Mouse (Mus musculus) liver, embryonic 14.5 days (tissue): Measurements from ENCODE around the gene Nap1l4. TPM values are rescaled to one million over a fixed set of nuclear protein-coding genes. Genes with fewer than 3 reads are reported as not detected.
A peak's percentile ranks its signal among the peaks of the same experiment; 100 is the strongest.

Experiments
- ATAC-seq: fragments of 200-750 bp; cut with Nextera tagmentation; 2 replicates; pipeline ENCODE4 v1.8.0; 2017; ENCODE audit warnings: moderate number of reproducible peaks, mild to moderate bottlenecking, moderate library complexity; ENCODE audit not compliant: insufficient read depth
- DNase-seq, 3 experiments: peaks; one replicate each; pipeline ENCODE4 v3.0.0-alpha.2; 2012 to 2013; ENCODE audit warnings: low read depth in 3 of 3, low spot score in 3 of 3
- H3K27ac ChIP-seq: fragments of 300-500 bp; sonication (generic); 2 replicates; pipeline ENCODE4 v1.5.1; 2014; ENCODE audit warnings: moderate library complexity, mild to moderate bottlenecking, control low read depth, inconsistent platforms
- H3K27me3 ChIP-seq: fragments of 300-500 bp; sonication (generic); 2 replicates; pipeline ENCODE4 v1.6.1; 2014; ENCODE audit warnings: mild to moderate bottlenecking, low read length, moderate library complexity; ENCODE audit not compliant: control insufficient read depth, insufficient read depth
- H3K36me3 ChIP-seq: fragments of 300-500 bp; sonication (generic); replicated peaks from 2 replicates; pipeline ENCODE4 v1.6.1; 2014; ENCODE audit warnings: low read depth; ENCODE audit not compliant: control insufficient read depth, insufficient read depth
- H3K4me1 ChIP-seq, 2 experiments: fragments of 200-500 bp in 1 of 2; fragments of 300-500 bp in 1 of 2; sonication (generic) in 1 of 2; replicated peaks; 2 replicates each; pipeline ENCODE4 v1.6.1; 2012 to 2014; ENCODE audit warnings: antibody characterized with exemption in 1 of 2, inconsistent platforms in 1 of 2, low read length in 1 of 2; ENCODE audit not compliant: control insufficient read depth in 2 of 2, insufficient read depth in 2 of 2
- H3K4me2 ChIP-seq: fragments of 300-500 bp; sonication (generic); 2 replicates; pipeline ENCODE4 v1.6.1; 2014; ENCODE audit warnings: low read depth, mild to moderate bottlenecking, control low read depth, moderate library complexity
- H3K4me3 ChIP-seq, 2 experiments: fragments of 200-500 bp in 1 of 2; fragments of 300-500 bp in 1 of 2; sonication (generic) in 1 of 2; 2 replicates each; pipeline ENCODE4 v1.5.1; 2012 to 2014; ENCODE audit warnings: low read depth in 2 of 2, low read length in 2 of 2, mild to moderate bottlenecking in 2 of 2, control low read depth in 1 of 2, inconsistent platforms in 1 of 2, moderate library complexity in 1 of 2; ENCODE audit not compliant: insufficient read depth in 1 of 2
- H3K9ac ChIP-seq: fragments of 300-500 bp; sonication (generic); replicated peaks from 2 replicates; pipeline ENCODE4 v1.6.1; 2014; ENCODE audit warnings: mild to moderate bottlenecking, control low read depth, moderate library complexity
- H3K9me3 ChIP-seq: fragments of 300-500 bp; sonication (generic); 2 replicates; pipeline ENCODE4 v1.6.1; 2016; ENCODE audit warnings: low read length, mixed read lengths; ENCODE audit not compliant: control insufficient read depth
- CTCF ChIP-seq: IDR thresholded peaks from 2 replicates; pipeline ENCODE4 v1.5.1; 2016; ENCODE audit warnings: antibody characterized with exemption, low read depth, control low read depth
- EP300 ChIP-seq: IDR thresholded peaks from 2 replicates; pipeline ENCODE4 v1.6.1; 2016; ENCODE audit warnings: antibody characterized with exemption, low read depth
- WGBS: fragments of 180-500 bp; shearing (Covaris S2); extraction: QIAGEN DNeasy Blood & Tissue Kit; methylation state at CpG from one replicate; pipeline ENCODE4 v1.1.7; 2014; ENCODE audit not compliant: insufficient replicate concordance; 5-methylcytosine and 5-hydroxymethylcytosine counted together
- polyA plus RNA-seq, 2 experiments: library from polyadenylated mRNA; depleted of rRNA in 1 of 2; stranded (reverse) in 1 of 2; unstranded in 1 of 2; fragments of >200 nt; fragmentation: Nextera tagmentation in 1 of 2; extraction: Ambion mirVana in 1 of 2; gene quantifications; 2 replicates each; pipeline versions ENCODE4 v1.2.1 to v1.2.3; 2012 to 2014

The Nap1l4 gene
- polyA plus RNA-seq, 2 experiments, result 33.7 to 54.3 TPM

DNA sequence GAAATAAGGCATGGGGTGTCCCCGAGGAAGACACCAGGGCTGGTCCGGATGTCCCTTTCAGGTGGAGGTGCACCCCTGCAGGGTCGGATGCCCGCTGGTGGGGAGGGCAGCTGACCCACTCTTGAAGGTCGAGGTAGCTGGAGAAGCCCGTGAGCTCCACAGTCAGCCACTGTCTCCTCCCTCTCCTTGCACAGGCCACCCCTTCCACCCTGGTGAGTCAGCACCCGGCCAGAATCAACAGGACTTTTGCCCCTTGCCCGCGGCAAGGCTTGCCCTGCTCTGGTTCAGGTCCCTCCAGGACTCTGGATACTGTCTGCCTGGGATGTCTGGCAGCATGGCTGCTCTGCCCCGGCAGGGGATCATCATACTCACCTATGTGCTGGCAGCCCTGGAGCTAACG is 73.0 kb downstream of the Nap1l4 start:
- Histone ChIP-seq H3K4me3 (no peak overlapping the region), H3K27ac (no peak overlapping the region), H3K4me2 (no peak overlapping the region), H3K4me1 (peaks cover 0 to 3% of the 10 kb centered on the region in 2 experiments; a peak in 1 of 4 replicates), H3K36me3 (no peaks in the 10 kb centered on the region), H3K9ac (no peak overlapping the region), H3K9me3 (no peaks in the 10 kb centered on the region), H3K27me3 (no peaks in the 10 kb centered on the region)
- 47% methylated on average over 11 of the region's 11 CpGs for WGBS
- DNase-seq (no peak), ATAC-seq (no peak)
- TF ChIP-seq CTCF (no peak), EP300 (no peak)

DNA sequence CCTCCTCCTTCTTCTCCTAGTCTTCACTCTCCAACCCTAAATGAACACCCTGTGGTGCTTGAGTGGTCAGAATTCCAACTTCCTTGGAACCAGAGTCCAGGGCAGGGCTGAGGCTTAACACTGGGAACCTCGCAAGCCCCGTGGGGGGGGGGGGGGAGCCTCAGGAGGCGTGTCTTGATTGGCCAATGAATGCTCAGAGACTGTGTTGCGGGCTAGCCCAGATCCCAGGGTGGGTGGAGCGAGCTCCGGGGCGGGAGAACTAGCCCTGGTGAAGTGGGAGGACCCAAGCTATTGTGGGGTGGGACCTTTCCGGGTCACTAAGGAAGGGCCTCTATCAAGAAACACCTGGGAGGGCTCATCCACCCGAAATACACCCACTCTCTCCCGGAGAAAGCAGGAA is 74.1 kb downstream of the Nap1l4 start:
- Histone ChIP-seq H3K27me3 (no peaks in the 10 kb centered on the region), H3K4me3 (no peak overlapping the region), H3K36me3 (no peaks in the 10 kb centered on the region), H3K9me3 (no peaks in the 10 kb centered on the region), H3K9ac (no peak overlapping the region), H3K4me1 (peaks cover 0 to 3% of the 10 kb centered on the region in 2 experiments; a peak in 1 of 4 replicates), H3K4me2 (no peak overlapping the region), H3K27ac (no peak overlapping the region)
- WGBS, result 22% methylated on average over 10 of the region's 10 CpGs
- ATAC-seq (peak; percentile 22; the same call in 1 of the 2 replicates), DNase-seq (no peak)
- TF ChIP-seq EP300, result no peak
- no peak for TF ChIP-seq CTCF

DNA sequence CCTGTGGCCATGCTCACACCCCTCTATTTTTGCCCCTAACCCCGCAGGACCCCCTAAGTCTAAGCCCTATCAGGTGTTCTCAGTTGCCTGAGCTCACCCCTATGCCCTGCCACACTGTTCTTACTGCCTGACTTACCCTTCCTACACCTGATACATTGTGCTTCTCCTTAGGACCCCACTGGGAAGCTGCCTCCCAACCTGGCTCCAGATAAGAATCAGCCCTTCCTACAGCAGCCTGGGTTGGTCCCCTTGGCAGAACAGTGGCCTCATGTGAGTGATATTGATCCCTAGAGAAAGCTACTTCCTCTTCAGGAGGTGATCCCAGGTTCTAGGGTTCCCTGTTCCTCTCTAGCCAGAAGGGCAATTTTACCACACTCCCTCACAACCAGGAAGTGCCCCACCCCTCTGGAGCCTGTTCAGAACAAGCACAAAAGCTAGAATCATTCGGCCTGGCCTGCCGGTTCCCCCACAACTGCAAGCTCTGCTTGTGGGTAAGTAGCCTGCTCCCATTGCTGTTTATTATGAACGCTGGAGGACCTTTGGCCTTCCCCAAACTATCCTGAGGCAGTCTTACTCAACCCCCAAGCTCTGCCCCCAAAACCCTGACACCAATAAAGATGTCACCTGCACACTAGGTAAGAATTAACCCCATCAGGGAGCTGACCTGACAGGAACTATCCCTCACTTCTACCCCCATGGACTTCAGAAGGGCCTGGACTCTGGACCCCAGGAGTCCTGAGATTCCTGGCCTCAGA is 75.4 kb downstream of the Nap1l4 start, which contains the start of gene Slc22a18:
Gene Slc22a18 (plus strand): TSS at position 390 of the 755 bp plus-strand sequence.
- H3K36me3 ChIP-seq, result no peaks in the 10 kb centered on the region
- no peaks in the 10 kb centered on the region for H3K27me3 ChIP-seq
- H3K9ac ChIP-seq, result no peak within 1 kb of the TSS
- 11% methylated on average over 4 of the region's 4 CpGs for WGBS
- DNase-seq (no peak), ATAC-seq (peak; percentile 14; the same call in 1 of the 2 replicates)
- H3K4me2 ChIP-seq, result peak within 1 kb of the TSS; percentile 22
- H3K4me1 ChIP-seq, result peaks cover 0 to 3% of the 10 kb centered on the region in 2 experiments; a peak in 1 of 4 replicates
- no peak within 1 kb of the TSS for H3K27ac ChIP-seq
- no peak for TF ChIP-seq EP300
- TF ChIP-seq CTCF, result no peak
- no peaks in the 10 kb centered on the region for H3K9me3 ChIP-seq
- H3K4me3 ChIP-seq, result peak within 1 kb of the TSS; percentile 6 to 31; a peak in 2 of 4 replicates

DNA sequence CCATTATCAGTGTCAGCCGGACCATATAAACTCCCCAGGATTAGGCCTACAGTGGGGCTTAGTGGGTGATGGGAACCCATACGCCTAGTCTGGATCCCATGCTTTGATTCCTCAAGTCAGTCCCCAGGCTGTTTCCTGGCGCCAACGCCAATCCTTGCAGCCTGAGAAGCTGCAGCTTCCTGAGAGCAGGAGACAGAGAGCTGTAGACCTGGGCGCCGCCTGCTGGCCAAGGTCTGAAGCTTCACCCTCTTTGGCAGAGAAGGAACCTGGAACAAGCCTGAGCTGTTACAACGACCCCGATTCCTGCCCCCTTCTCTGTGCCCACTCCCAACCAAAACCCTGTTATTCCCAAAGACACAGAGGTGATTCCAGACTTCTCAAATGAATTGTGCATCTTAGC is 79.0 kb downstream of the Nap1l4 start:
- Histone ChIP-seq H3K9ac (no peak overlapping the region), H3K4me1 (peaks cover 0 to 3% of the 10 kb centered on the region in 2 experiments; a peak in 1 of 4 replicates), H3K4me2 (no peak overlapping the region), H3K36me3 (no peaks in the 10 kb centered on the region), H3K27me3 (peaks cover under 1% of the 10 kb centered on the region), H3K27ac (no peak overlapping the region), H3K9me3 (no peaks in the 10 kb centered on the region), H3K4me3 (no peak overlapping the region)
- DNase-seq (peak in 1 of 3 experiments; percentile 24), ATAC-seq (no peak)
- WGBS, result 9% methylated on average over 8 of the region's 8 CpGs
- peak; percentile 91 for TF ChIP-seq CTCF
- TF ChIP-seq EP300, result no peak

DNA sequence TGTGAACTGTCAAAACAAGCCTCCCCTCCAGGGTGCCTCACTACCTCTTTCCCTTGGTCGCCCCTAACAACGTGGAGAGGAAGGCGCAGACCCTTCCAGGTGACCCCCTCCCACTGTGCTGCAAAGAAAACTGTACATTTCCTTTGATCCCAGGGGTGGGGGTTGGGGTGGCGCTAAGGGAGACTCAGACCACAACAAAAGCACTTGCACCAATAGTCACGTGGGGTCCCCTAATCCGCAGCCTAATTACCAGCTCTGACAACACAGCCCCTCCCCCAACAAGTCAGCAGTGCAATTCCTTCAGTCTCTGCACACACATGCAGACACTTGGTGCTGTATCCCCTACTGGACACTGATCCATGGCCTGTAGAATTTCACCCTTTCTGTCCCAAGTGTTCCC is 81.2 kb downstream of the Nap1l4 start:
- Histone ChIP-seq H3K9me3 (no peaks in the 10 kb centered on the region), H3K27ac (no peak overlapping the region), H3K4me3 (no peak overlapping the region), H3K27me3 (peaks cover 4% of the 10 kb centered on the region), H3K9ac (no peak overlapping the region), H3K4me2 (no peak overlapping the region), H3K4me1 (peaks cover 0 to 3% of the 10 kb centered on the region in 2 experiments; a peak in 1 of 4 replicates), H3K36me3 (no peaks in the 10 kb centered on the region)
- no peak for TF ChIP-seq CTCF
- TF ChIP-seq EP300, result no peak
- 28% methylated on average over 6 of the region's 6 CpGs for WGBS
- ATAC-seq (no peak), DNase-seq (no peak)
